Mouse (Mus musculus) layer of hippocampus, adult 9-11 months (tissue): ENCODE measurements around the gene Pus3.
A peak's percentile ranks its signal among the peaks of the same experiment; 100 is the strongest.

Experiments
- DNase-seq: peaks from one replicate; pipeline ENCODE4 v3.0.0; 2022

The Pus3 gene

GRCm38 (mm10) chr9:35558257-35559008, at the start of gene Pus3, which contains the start of gene Ddx25:
Pus3 (plus strand) TSS chr9:35558595.
Ddx25 (minus strand) TSS chr9:35558528.
- peak; percentile 57 for DNase-seq

GRCm38 (mm10) chr9:35513900-35514299, 44.5 kb upstream of the Pus3 start:
- no peak for DNase-seq

DNA sequence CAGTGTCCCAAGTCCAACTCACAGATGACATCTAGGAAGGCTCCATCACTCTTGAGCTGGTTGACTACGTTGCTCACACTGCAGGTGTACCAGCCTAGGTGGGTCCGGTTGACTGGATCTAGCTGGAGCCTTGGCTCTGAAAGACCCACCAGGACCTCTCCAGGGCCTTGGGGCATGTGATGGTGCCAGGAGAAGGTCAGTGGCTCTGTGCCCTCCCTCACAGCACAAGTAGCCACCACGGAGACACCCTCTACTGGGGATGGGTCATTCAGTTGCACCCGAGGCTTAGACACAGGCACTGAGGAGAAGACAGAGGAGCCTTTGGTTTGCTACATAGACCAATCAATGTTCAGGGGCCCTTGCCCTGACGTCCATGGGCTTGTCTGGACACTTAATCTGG, 42.2 kb upstream of the Pus3 start:
- DNase-seq: no peak

DNA sequence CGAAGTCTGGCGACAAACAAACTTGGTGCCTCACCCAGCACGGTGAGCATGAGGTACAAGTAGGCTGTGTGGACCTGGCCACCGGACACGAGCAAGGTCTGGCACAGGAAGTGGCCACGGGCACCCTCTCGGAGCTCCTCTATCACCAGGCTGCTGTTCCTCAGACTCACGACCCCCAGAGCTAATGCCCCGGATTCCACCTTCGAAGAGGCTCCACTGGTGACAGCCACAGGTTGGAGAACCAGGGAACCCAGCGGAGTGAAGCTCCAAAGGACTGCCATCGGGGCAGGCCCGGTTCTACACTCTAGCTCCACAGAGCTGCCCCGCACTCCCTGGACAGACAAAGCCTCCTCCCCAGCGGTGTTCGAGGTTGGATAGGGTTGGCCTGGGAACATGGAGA, 41.7 kb upstream of the Pus3 start:
- DNase-seq: no peak

GRCm38 (mm10) chr9:35518169-35518568, 40.2 kb upstream of the Pus3 start, which contains the start of gene Gm1113:
Gm1113 (minus strand) TSS chr9:35518269.
- DNase-seq: no peak

GRCm38 (mm10) chr9:35520631-35521348, 37.6 kb upstream of the Pus3 start:
- no peak for DNase-seq

- DNase-seq: no peak
Measured at GRCm38 (mm10) chr9:35522241-35522640, 36.2 kb upstream of the Pus3 start.

GRCm38 (mm10) chr9:35522821-35523515, 35.4 kb upstream of the Pus3 start:
- DNase-seq: no peak

- DNase-seq: peak; percentile 76
Measured at GRCm38 (mm10) chr9:35523541-35523940, 34.9 kb upstream of the Pus3 start.

DNA sequence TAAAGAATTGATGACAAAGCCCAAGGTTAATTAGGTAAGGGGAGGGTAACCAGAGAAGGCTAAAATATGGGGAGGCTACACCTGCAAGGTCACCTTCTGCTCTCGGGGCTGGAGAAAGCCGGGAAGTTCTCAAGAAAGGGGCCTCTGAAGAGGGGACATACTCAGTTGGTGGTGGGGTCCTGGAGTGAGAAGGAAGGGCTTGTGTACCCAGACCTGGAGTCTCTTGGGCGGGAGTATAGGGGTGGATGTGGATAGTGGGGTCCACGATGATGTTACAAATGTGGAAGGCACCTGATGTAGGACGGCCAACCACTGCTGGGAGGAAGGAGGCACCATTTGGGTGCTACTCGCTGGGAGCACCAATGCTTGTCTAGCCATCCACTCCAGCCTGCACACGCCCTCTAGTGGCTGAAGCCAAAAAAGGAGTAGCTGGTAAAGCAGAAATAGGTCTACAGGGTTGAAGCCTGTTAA, 34.4 kb upstream of the Pus3 start:
- DNase-seq: peak; percentile 79

DNA sequence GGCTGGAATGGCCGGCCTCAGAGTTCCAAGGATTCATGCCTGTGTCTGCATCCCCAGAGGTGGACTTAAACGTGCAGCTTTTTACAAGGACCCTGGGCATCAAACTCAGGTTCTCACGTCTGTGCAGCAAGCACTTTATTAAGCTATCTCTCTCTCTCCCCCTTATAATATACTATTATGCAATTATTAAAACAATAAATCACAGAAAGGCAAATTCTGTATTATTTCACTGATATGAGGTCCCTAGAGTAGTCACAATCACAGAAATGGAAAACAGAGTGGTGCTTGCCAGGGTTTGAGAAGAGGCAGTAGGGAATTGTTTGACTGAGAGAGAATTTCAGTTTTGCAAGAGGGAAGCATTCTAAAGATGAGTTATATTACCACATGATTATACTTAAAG, 29.3 kb upstream of the Pus3 start:
- no peak for DNase-seq

GRCm38 (mm10) chr9:35529796-35530195, 28.6 kb upstream of the Pus3 start:
- DNase-seq: no peak

- no peak for DNase-seq
Measured at GRCm38 (mm10) chr9:35533266-35533665, 25.1 kb upstream of the Pus3 start.

- no peak for DNase-seq
Measured at GRCm38 (mm10) chr9:35535110-35535509, 23.3 kb upstream of the Pus3 start.

- no peak for DNase-seq
Measured at GRCm38 (mm10) chr9:35535876-35536275, 22.5 kb upstream of the Pus3 start.

DNA sequence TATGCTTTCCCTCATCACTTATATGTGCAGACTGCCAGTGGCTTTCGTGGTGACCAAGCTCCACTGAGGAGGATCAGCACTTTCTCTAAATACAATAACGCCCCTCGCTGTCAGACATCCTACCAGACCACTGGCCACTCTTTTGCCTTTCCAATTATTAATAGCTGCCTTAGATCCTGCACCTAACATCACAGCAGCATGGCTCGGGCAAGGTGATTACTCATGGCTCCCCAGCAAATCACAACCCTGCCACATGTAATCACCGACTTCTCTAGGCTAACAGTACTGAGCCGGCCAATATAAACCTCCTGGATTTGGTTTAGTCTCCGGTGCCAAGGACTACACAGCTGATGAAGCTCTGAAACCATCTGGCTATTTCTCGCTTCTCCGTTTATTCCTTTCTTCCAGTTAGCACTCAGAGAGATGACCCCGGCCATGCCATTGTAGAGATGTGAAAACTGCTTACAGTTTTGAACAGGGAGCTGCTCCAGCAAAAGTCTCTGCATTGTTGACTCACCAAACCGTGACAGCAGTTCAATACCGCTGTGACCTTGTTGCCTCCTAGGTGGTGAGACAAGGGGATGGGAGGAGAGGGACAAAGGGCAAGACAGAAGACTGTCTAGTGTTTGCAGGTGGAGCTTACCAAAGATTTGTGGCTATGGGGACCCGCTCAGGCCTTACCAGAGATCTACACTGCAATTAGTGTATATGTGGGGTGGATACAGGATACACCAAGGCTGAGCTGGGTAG, 19.2 kb upstream of the Pus3 start:
- DNase-seq: no peak

DNA sequence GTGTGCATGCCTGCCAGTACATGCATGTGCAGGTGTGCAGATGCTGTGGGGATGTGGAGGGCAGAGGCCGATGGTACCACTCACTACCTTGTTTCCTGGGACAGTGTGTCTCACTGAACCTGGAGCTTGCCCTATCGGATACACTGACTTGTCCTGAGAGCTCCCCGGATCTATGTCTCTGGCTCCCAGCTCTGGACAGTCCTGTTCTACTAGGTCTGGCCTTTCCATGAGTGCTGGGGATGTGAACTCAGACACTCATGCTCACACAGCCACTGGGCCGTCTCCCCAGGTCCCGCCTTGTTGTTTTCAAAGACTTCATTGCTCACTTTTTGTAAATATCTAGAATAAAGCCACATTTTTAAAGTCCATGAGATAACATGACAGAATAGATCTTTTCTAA, 17.4 kb upstream of the Pus3 start:
- no peak for DNase-seq

- peak; percentile 45 for DNase-seq
Measured at GRCm38 (mm10) chr9:35541488-35541887, 16.9 kb upstream of the Pus3 start.

GRCm38 (mm10) chr9:35541941-35542340, 16.5 kb upstream of the Pus3 start:
- no peak for DNase-seq

DNA sequence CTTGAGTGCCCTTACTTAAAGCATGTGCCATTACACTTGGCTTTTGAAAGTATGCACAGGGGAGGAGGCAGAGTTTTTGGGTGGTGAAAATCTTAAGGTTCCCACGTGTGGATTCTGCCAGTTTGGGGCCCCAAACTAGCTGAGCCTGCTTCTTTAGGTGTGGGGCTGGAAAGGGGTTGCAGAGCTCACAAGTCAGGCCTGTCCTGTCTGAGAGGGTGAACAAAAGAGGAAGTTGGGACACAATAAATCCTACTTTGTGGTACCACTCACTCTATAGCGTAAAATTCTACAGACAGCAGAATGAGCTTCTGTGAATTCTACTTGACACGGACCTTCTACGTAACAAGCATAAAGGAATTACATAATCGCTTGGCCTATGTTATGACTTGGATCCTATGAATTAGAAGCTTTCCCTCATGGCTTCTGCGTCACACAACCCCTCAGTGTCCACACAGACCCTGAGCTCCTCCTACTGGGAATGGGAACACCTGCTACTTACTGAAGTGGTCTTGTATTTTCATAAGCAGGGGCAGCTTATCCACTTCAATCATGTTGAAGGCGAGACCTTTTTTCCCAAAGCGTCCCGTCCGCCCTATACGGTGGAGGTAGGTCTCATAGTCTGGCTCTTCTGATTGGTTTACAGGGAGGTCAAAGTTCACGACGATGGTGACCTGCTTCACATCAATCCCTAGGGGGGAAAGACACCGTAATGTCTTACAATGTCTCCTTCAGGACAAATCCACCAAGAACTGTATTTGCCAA, 15.1 kb upstream of the Pus3 start:
- no peak for DNase-seq

- DNase-seq: no peak
Measured at GRCm38 (mm10) chr9:35544666-35545065, 13.7 kb upstream of the Pus3 start.

- DNase-seq: no peak
Measured at GRCm38 (mm10) chr9:35545704-35546103, 12.7 kb upstream of the Pus3 start.
